Mouse (Mus musculus) heart, postnatal 0 days (tissue): ENCODE data around the gene Gnl1. TPM values are rescaled to one million over a fixed set of nuclear protein-coding genes. Genes with fewer than 3 reads are reported as not detected.
A peak's percentile ranks its signal among the peaks of the same experiment; 100 is the strongest.
"Not testable (repeated sequence)": the region's sequence is repeated elsewhere in the genome, so short reads cannot be mapped to it uniquely, and the experiment has no call there.

Source experiments
- ATAC-seq: fragments of 200-750 bp; cut with Nextera tagmentation; 2 replicates; pipeline ENCODE4 v1.8.0; 2017; ENCODE audit warnings: low read depth, moderate number of reproducible peaks, moderate library complexity; ENCODE audit not compliant: insufficient read depth
- DNase-seq: peaks from one replicate; pipeline ENCODE4 v3.0.0-alpha.2; 2016; ENCODE audit warnings: low spot score
- H3K27ac ChIP-seq: fragments of 300-500 bp; sonication (generic); 2 replicates; pipeline ENCODE4 v1.5.1; 2014; ENCODE audit warnings: low read depth, mild to moderate bottlenecking
- H3K27me3 ChIP-seq: fragments of 300-500 bp; sonication (generic); 2 replicates; pipeline ENCODE4 v1.6.1; 2014; ENCODE audit warnings: low read length, mixed read lengths; ENCODE audit not compliant: control insufficient read depth, insufficient read depth
- H3K36me3 ChIP-seq: fragments of 300-500 bp; sonication (generic); replicated peaks from 2 replicates; pipeline ENCODE4 v1.6.1; 2014; ENCODE audit warnings: low read length, mixed read lengths; ENCODE audit not compliant: control insufficient read depth, insufficient read depth
- H3K4me1 ChIP-seq: fragments of 300-500 bp; sonication (generic); 2 replicates; pipeline ENCODE4 v1.6.1; 2014; ENCODE audit warnings: antibody characterized with exemption; ENCODE audit not compliant: control insufficient read depth, insufficient read depth
- H3K4me2 ChIP-seq: fragments of 300-500 bp; sonication (generic); 2 replicates; pipeline ENCODE4 v1.6.1; 2014; ENCODE audit warnings: low read depth, mild to moderate bottlenecking, low read length, moderate library complexity
- H3K4me3 ChIP-seq: fragments of 300-500 bp; sonication (generic); 2 replicates; pipeline ENCODE4 v1.5.1; 2014; ENCODE audit warnings: low read depth, low read length
- H3K9ac ChIP-seq: fragments of 300-500 bp; sonication (generic); replicated peaks from 2 replicates; pipeline ENCODE4 v1.6.1; 2014; ENCODE audit warnings: low read depth, low read length, mixed read lengths
- H3K9me3 ChIP-seq: fragments of 300-500 bp; sonication (generic); replicated peaks from 2 replicates; pipeline ENCODE4 v1.6.1; 2016; ENCODE audit warnings: low read length; ENCODE audit not compliant: control insufficient read depth
- CTCF ChIP-seq: IDR thresholded peaks from 2 replicates; pipeline ENCODE4 v1.5.1; 2016; ENCODE audit warnings: antibody characterized with exemption, control low read depth, low read depth
- EP300 ChIP-seq: IDR thresholded peaks from 2 replicates; pipeline ENCODE4 v1.6.1; 2016; ENCODE audit warnings: antibody characterized with exemption, low read depth
- WGBS: fragments of 180-500 bp; shearing (Covaris S2); extraction: QIAGEN DNeasy Blood & Tissue Kit; methylation state at CpG from one replicate; pipeline ENCODE4 v1.1.7; 2014; 5-methylcytosine and 5-hydroxymethylcytosine counted together
- polyA plus RNA-seq: library from polyadenylated mRNA; unstranded; fragments of >200 nt; fragmentation: Nextera tagmentation; extraction: Ambion mirVana; gene quantifications from 2 replicates; pipeline ENCODE4 v1.2.1, GENCODE M21; 2015
- total RNA-seq: library from RNA; depleted of rRNA; stranded (reverse); fragments of >200 nt; gene quantifications from 2 replicates; pipeline ENCODE4 v1.2.3, GENCODE M21; 2014; ENCODE audit warnings: low replicate concordance; rRNA removed

The Gnl1 gene
- total RNA-seq = 18.7 and 27.2 TPM in 2 replicates
- 26.2 and 30.0 TPM in 2 replicates for polyA plus RNA-seq

DNA sequence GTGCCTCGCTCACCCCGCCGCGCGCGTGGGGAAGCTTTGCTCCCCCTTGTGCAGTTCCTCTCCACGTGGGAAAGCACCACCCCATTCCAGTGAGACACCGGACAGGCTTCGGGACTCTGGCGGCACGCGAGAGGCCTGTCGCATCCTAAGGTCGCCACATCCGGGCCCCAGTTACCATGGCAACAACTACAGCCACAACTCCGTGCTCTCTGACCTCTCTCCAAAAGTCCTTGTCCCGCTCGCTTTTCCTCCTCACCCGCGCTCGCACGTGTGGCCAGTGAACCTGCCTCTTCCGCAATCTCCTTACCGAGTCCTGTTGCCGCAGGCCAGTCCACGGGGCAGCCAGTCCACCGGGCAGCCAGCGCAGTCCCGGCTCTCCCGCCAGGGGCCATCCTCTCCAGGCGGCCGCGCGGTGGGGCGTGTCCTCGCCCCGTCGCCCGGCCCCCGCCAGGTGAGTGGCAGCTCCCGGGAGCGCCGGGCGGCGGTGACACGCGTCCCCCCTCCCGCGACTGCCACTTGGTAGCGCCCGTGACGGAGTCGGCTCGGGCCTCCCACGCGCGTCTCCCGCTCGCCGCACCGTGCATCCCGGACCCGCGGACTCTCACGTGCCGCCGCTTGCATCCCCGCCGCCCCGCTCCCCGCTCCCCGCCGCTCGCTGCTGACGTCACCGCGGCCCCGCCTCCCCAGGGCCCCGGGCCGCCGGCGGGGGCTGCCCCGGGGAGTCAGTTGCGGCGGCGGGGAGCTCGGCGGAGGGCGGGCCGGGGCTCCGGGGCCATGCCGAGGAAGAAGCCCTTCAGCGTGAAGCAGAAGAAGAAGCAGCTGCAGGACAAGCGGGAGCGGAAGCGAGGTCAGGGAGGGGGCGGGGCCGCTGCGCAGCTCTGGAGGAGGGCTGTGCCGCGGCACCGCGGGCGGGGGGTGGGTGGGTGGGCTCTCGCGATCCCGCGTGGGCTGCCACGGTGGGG is at the start of gene Gnl1, which contains the start of gene Prr3:
Gnl1 (plus strand) TSS at position 451 of the 962 bp plus-strand sequence.
Prr3 (minus strand) TSS at position 836 of the 962 bp plus-strand sequence.
- under 1% methylated on average over 83 of the region's 109 CpGs for WGBS
- peak; percentile 90 for DNase-seq

GRCm38 (mm10) chr17:35930627-35931026 is 49.0 kb upstream of the Gnl1 start:
- H3K36me3 ChIP-seq = peaks cover 52% of the 10 kb centered on the region
- DNase-seq = no peak
- H3K27me3 ChIP-seq = no peaks in the 10 kb centered on the region
- no peaks in the 10 kb centered on the region for H3K9me3 ChIP-seq
- H3K9ac ChIP-seq = no peak overlapping the region
- WGBS = 93% methylated on average over 12 of the region's 12 CpGs
- no peaks in the 10 kb centered on the region for H3K4me1 ChIP-seq
- TF ChIP-seq EP300 (no peak), CTCF (no peak)
- H3K4me3 ChIP-seq = no peak overlapping the region
- no peak overlapping the region for H3K4me2 ChIP-seq
- ATAC-seq = no peak
- H3K27ac ChIP-seq = no peak overlapping the region

More for the DNA sequence above, at the start of gene Gnl1, which contains the start of gene Prr3:
- Histone ChIP-seq H3K27ac (peak within 1 kb of the TSS; percentile 89), H3K27me3 (no peaks in the 10 kb centered on the region), H3K9me3 (no peaks in the 10 kb centered on the region), H3K4me3 (peak within 1 kb of the TSS; percentile 87), H3K4me1 (0 out of 2 replicates have a peak, but pooled peaks cover 7% of the 10 kb centered on the region), H3K36me3 (peaks cover 40% of the 10 kb centered on the region), H3K9ac (peak within 1 kb of the TSS; percentile 73), H3K4me2 (peak within 1 kb of the TSS; percentile 87)
- TF ChIP-seq EP300 (no peak), CTCF (no peak)
- peak; percentile 89 for ATAC-seq

GRCm38 (mm10) chr17:35932608-35933007 is 47.0 kb upstream of the Gnl1 start:
- Histone ChIP-seq H3K27ac (no peak overlapping the region), H3K9ac (no peak overlapping the region), H3K27me3 (no peaks in the 10 kb centered on the region), H3K4me2 (no peak overlapping the region), H3K4me1 (no peaks in the 10 kb centered on the region), H3K4me3 (no peak overlapping the region), H3K9me3 (no peaks in the 10 kb centered on the region), H3K36me3 (peaks cover 35% of the 10 kb centered on the region)
- ATAC-seq (no peak), DNase-seq (no peak)
- TF ChIP-seq CTCF = no peak
- TF ChIP-seq EP300 = no peak
- 93% methylated on average over 4 of the region's 4 CpGs for WGBS

- H3K9ac ChIP-seq, H3K27ac ChIP-seq, H3K4me2 ChIP-seq, H3K4me3 ChIP-seq, DNase-seq, H3K9me3 ChIP-seq, ATAC-seq, H3K4me1 ChIP-seq, H3K36me3 ChIP-seq, H3K27me3 ChIP-seq: not testable (repeated sequence)
- WGBS = 87% methylated on average over 14 of the region's 14 CpGs
Measured at GRCm38 (mm10) chr17:35935763-35936162, 43.9 kb upstream of the Gnl1 start.

DNA sequence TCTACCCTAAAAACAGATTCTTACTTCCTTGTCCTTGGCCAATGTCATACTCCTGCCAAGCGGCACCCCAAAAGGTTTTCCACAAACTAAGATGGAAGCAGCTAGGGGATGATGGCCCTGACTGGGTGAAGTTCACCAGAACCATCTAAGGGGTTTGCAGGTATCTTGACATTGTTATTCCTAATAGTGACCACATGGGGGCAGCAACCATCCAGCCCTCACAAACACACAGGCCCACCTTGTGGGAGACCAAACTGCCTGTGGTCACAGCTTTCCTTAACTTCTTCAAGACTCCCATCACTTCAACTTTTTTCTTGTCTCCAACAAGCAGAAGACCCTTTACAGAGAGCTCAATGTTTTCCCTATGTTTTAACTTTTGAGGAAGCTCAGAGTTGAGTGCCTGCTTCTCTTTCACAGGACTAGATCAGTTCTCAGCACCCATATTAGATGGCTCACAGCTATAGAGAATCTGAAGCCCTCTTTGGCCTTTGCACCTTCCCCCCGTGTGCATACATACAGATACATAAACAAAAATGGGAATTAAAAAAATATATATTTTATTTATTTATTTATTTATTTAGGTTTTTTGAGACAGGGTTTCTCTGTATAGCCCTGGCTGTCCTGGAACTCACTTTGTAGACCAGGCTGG is 41.8 kb upstream of the Gnl1 start:
- no peak for TF ChIP-seq EP300
- TF ChIP-seq CTCF = peak; percentile 77
- Histone ChIP-seq H3K4me3 (no peak overlapping the region), H3K9me3 (no peaks in the 10 kb centered on the region), H3K27me3 (no peaks in the 10 kb centered on the region), H3K27ac (no peak overlapping the region), H3K4me2 (no peak overlapping the region), H3K4me1 (no peaks in the 10 kb centered on the region), H3K36me3 (no peaks in the 10 kb centered on the region), H3K9ac (no peak overlapping the region)
- peak; percentile 55; the same call in 1 of the 2 replicates for ATAC-seq
- DNase-seq = peak; percentile 68
- 27% methylated on average over 2 of the region's 2 CpGs for WGBS
